Mouse (Mus musculus): ENCODE measurements around the gene Fam131c.

The Fam131c gene

GRCm38 (mm10) chr4:141405314-141405622 is 37.2 kb downstream of the Fam131c start:
- DNase-seq (ENCODE audit: inconsistent age in 2 of 2, low spot score in 1 of 2): no peak

- peak; percentile 62 to 86 for DNase-seq (ENCODE audit: inconsistent age in 2 of 2, low spot score in 1 of 2)
These were observed 38.7 kb downstream of the Fam131c start for GRCm38 (mm10) chr4:141406516-141407299.

DNA sequence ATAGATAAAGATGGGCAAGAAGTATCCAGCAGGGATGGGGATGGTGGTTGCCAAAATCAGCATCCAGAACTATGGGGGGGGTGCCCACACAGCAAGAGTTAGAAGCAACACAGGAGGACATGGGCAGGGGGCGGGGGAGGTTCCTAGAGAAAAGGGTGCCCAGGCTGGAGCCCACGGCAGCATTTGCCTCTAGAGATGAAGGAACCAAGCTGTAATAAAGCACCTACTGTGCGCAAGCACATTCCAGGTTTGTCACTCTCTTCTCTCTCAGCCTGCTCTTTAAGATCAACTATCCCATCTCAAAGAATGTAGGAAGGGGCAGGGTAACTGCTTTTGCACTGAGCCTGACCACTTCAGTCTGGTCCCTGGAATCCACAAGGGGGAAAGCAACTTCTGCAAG is 40.6 kb downstream of the Fam131c start:
- DNase-seq (ENCODE audit: inconsistent age in 2 of 2, low spot score in 1 of 2): no peak

GRCm38 (mm10) chr4:141411430-141411992 is 43.5 kb downstream of the Fam131c start:
- DNase-seq (ENCODE audit: inconsistent age in 2 of 2, low spot score in 1 of 2): no peak

- DNase-seq (ENCODE audit: inconsistent age in 2 of 2, low spot score in 1 of 2): no peak
These were observed 47.9 kb downstream of the Fam131c start, which contains the start of gene Clcnkb for GRCm38 (mm10) chr4:141415924-141416323. Clcnkb (minus strand) TSS chr4:141416014.

GRCm38 (mm10) chr4:141419398-141420191 is 51.6 kb downstream of the Fam131c start:
- peak in 1 of 2 experiments; percentile 70 for DNase-seq (ENCODE audit: inconsistent age in 2 of 2, low spot score in 1 of 2)

DNA sequence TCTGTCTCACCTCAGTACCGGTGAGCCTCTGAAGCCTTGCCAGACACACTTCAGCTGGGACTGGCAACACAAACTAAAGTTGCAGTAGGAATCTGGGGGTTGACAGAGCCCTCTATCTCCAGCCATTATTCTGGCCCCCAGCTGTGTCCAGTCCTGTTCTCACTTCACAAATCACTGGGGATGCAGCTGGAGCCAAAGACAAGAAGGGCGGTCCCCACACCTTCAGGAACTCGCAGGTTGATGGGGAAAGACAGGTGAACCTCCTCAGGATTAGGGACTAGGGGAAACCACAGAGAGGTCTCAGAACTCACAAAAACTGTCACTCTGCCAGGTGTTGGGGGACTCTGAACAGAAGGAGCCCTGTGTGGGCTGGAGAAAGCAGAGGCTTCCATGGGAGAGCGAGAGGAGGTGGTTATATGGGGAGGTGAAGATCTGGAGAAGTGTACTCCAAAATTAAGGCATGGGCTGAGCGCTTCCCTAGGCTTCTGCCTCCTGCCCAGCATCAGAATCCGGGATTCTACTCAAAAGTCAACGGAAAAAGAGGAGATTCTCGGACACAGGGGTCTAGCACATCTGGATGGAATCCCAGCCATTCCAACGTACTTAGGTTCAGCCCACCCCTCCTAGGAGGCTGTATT is 52.3 kb downstream of the Fam131c start, which contains the start of gene Hspb7:
Gene Hspb7, plus strand, starts transcription at position 588 of the 638 bp plus-strand sequence.
- DNase-seq (ENCODE audit: inconsistent age in 2 of 2, low spot score in 1 of 2): no peak

GRCm38 (mm10) chr4:141420886-141421285 is 52.9 kb downstream of the Fam131c start:
- no peak for DNase-seq (ENCODE audit: inconsistent age in 2 of 2, low spot score in 1 of 2)

DNA sequence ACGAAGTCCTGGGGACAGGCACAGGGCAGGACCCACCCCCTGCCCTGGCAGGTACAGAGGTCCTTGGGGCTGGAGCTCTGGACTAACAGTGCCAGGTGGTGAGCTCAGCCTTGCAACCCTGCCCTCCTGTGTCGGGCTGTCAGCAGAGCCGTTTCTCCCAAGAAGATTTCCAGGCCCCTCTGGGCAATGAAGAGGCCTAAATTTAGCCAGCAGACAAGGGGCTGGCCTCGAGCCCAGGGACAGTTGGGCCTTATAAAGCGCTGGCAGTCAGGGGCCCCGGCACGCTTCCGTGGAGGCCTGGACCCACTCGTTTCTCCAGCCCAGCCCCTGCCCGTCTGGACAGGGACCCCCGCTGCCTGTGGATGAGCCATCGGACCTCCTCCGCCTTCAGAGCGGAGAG is 53.4 kb downstream of the Fam131c start:
- peak in 1 of 2 experiments; percentile 62 for DNase-seq (ENCODE audit: inconsistent age in 2 of 2, low spot score in 1 of 2)

GRCm38 (mm10) chr4:141422841-141423240 is 54.8 kb downstream of the Fam131c start:
- no peak for DNase-seq (ENCODE audit: inconsistent age in 2 of 2, low spot score in 1 of 2)

- peak in 1 of 2 experiments; percentile 71 for DNase-seq (ENCODE audit: inconsistent age in 2 of 2, low spot score in 1 of 2)
These were observed 55.3 kb downstream of the Fam131c start for GRCm38 (mm10) chr4:141423288-141423687.

DNA sequence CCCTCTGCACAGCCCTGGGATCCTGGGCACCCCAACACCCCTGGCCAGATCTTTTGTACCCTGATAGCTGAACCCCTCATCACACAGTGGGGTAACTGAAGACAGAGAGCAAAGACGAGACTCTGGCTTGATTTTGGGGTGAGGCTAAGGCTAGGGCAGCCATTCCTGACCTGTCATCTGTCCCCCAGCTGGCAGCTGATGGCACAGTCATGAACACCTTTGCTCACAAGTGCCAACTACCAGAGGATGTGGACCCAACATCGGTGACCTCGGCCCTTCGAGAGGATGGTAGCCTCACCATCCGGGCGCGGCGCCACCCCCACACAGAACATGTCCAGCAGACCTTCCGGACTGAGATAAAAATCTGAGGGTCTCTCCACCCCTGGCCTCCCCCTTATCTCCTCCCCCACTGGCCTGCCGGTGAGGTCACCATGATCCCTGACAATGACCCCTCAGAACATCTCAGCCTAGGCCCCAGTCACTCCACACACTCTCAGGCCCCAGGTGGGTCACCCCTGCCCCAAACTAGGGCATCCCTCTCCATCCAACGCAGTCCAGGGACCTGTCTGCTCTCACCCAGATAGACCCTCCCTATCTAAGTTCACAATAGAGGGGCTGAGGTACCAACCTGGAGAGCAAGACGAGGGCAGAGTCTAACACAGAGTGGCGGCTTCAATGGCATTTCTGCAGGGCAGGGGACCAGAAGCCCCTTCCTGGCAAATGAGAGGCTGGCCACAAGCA is 55.8 kb downstream of the Fam131c start:
- DNase-seq (ENCODE audit: inconsistent age in 2 of 2, low spot score in 1 of 2): no peak

DNA sequence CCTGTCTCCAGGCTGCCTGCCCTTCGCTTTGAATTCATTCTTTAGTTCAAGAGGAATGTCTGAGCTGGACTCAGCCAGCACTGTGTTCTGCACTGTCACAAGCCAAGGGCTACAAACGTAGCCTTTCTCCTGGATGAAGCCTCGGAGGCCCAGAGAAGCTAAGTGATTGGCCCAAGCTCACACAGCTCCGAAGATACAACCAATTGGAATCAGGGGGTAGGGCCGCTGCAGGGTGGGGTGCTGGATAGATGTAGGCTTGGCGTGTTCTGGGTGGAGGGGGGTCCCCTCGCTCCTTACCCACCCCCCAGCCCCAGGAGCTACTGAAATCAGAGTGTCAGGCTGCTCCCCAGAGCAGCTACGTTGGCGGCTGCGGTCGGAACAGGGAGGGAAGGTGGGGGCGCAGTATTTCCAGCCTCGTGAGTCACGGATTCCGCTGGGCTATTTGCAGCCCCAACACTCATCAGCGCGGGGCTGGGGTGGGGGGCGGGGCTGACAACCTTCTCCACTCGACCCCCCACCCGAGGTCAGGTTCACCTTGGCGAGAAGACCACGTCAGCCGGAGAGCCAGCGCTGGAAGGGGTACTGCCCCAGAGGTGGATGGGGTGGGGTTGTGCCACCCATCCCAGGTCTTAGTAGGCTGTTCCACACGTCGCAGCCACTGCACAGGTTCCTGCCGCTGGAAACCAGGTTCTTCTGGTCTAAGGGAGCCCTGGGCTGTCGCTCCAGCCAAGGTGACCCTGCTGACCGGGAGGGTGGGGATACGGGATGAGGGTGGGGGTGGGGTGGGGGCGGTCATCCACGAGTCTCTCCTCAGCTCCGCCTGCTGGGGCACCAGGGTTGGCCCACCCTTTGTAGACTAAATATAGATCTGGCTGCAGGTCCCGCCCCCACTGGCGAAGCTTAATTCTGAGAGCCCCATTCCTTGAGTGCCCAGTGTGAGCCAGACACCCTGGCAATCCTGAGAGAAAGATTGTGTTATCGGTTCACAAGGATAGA is 57.8 kb downstream of the Fam131c start:
- peak; percentile 60 to 68 for DNase-seq (ENCODE audit: inconsistent age in 2 of 2, low spot score in 1 of 2)

DNA sequence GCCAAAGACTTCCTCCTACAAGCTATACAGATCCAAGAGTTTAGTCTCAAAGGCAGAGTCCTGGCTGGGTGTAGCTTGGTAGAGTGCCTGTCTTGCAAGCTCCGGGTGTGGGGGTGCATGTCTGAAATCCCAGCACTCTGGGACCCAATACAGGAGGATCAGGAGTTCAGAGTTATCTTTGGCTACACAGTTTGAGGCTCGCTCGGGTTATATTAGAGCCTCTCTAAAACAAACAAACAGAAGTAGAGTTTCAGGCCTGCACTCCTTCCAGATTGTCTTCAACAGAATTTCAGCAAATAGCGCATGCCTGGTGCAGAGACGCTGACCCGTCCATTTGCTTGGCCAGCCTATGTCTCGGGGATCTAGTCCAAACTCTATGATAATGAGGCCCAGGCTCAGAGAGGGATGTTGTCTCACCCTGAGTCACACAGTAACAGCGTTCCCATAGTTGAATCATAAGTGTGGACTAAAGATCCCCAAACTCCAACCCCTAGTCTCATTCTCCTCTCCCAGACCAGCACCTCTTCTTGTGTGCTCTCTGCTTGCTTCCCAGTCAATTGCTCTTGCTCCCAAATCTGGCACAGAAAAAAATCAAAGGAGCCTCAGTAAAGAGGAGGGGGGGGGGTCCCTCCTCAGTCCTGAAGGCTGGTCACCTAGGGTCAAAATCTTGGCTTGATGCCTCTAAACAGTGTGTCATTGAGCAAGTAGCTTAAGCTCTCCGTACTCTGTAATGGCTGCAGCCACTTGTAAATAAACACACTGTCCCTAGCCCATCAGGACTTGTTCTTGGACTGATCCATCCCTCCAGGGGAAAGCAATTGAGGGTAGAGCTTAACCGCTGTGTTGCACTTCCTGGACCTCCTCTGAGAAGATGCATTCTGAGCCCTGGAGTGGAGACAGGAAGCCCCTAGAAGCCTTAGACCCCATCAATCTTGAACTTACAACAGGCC is 59.1 kb downstream of the Fam131c start:
- no peak for DNase-seq (ENCODE audit: inconsistent age in 2 of 2, low spot score in 1 of 2)

DNA sequence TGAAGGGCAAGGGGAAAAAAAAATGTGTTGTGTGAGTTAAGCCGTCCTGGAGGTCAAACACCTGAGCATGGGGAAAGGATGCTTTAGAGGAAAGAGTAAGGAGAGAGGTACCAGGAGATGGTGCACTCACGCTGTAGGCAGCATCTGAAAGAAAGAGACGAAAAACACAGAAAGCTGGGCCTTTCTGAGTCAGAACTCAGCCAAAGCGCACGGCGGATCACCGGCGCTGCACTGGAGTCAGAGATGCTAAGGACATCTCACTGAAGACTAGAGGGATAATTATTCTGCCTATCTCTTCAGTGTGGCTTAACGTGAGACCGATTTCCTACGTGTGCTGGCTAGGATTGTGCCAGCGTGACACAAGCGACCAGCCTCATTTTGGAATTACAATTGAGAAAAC is 59.9 kb downstream of the Fam131c start:
- DNase-seq (ENCODE audit: inconsistent age in 2 of 2, low spot score in 1 of 2): no peak

GRCm38 (mm10) chr4:141429381-141429780 is 61.4 kb downstream of the Fam131c start:
- DNase-seq (ENCODE audit: inconsistent age in 2 of 2, low spot score in 1 of 2): peak in 1 of 2 experiments; percentile 43

- peak; percentile 59 to 73 for DNase-seq (ENCODE audit: inconsistent age in 2 of 2, low spot score in 1 of 2)
These were observed 61.8 kb downstream of the Fam131c start for GRCm38 (mm10) chr4:141429847-141430246.

GRCm38 (mm10) chr4:141430997-141431396 is 63.0 kb downstream of the Fam131c start:
- peak; percentile 80 to 91 for DNase-seq (ENCODE audit: inconsistent age in 2 of 2, low spot score in 1 of 2)
